Mouse (Mus musculus): ENCODE data around the gene Fkbp5. TPM values are rescaled to one million over a fixed set of nuclear protein-coding genes. Genes with fewer than 3 reads are reported as not detected.

The Fkbp5 gene
- polyA plus RNA-seq, 1 experiment = 26.1 TPM

DNA sequence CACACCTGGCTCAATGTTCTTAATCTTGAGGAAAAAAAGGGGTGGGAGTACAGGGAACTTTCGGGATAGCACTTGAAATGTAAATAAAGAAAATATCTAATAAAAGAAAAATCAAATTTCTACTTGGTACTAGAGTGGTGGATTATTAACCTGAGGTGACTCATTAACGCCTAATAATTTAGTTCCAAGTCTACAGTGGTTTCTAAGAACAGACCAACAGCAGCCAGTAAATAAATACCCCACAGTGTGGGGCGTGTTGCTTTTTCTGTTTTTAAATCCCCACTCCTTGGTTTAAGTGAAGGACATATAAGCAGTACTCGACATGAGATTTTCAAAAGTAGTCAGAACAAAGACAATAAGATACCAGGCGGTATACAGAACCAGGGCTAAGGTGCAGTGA, 65.8 kb downstream of the Fkbp5 start:
- TF ChIP-seq POLR2A (IDR thresholded peaks at IDR 0.05; ENCODE audit: low read depth, low read length) = no peak
- no peak for TF ChIP-seq CTCF (IDR thresholded peaks at IDR 0.05; ENCODE audit: extremely low read depth, insufficient read depth, insufficient read length, insufficient replicate concordance)
- H3K4me3 ChIP-seq (ENCODE audit: extremely low read depth, insufficient read depth, insufficient read length) = no peak overlapping the region
- DNase-seq (ENCODE audit: low read depth in 1 of 2, low spot score in 2 of 2) = no peak
- H3K27ac ChIP-seq (ENCODE audit: insufficient read depth, low read length) = no peak overlapping the region
- WGBS = 89% methylated on average over 5 of the region's 5 CpGs
- no peaks in the 10 kb centered on the region for H3K36me3 ChIP-seq (ENCODE audit: control insufficient read depth, insufficient read depth, low read length)
- no peaks in the 10 kb centered on the region for H3K27me3 ChIP-seq (ENCODE audit: control insufficient read depth, insufficient read depth, low read length)
- no peaks in the 10 kb centered on the region for H3K4me1 ChIP-seq (ENCODE audit: control insufficient read depth, insufficient read depth, insufficient read length)

DNA sequence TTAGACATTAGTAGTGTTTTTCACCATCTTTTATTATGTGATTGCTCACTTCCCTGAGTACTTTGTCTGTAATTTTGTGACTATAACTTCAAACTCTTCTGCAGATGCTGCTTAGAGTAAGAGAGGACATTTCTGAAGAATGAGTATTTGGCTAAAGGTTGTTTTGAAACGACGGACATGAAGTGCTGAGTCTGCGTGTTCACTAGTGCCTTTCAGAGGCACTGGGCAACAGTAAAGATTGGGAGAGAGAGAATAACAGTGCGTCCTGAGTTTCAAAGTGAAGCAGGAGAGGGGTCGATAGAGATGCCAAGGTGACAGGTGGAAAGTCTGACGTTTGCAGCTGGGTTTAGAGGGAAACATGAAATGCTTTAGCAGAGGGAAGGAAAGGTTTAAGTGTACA, 69.1 kb downstream of the Fkbp5 start:
- Histone ChIP-seq H3K4me1 (ENCODE audit: control insufficient read depth, insufficient read depth, insufficient read length) (no peaks in the 10 kb centered on the region), H3K36me3 (ENCODE audit: control insufficient read depth, insufficient read depth, low read length) (no peaks in the 10 kb centered on the region), H3K27ac (ENCODE audit: insufficient read depth, low read length) (no peak overlapping the region), H3K27me3 (ENCODE audit: control insufficient read depth, insufficient read depth, low read length) (no peaks in the 10 kb centered on the region), H3K4me3 (ENCODE audit: extremely low read depth, insufficient read depth, insufficient read length) (no peak overlapping the region)
- 70% methylated on average over 6 of the region's 6 CpGs for WGBS
- TF ChIP-seq CTCF (IDR thresholded peaks at IDR 0.05; ENCODE audit: extremely low read depth, insufficient read depth, insufficient read length, insufficient replicate concordance) (no peak), POLR2A (IDR thresholded peaks at IDR 0.05; ENCODE audit: low read depth, low read length) (no peak)
- no peak for DNase-seq (ENCODE audit: low read depth in 1 of 2, low spot score in 2 of 2)

DNA sequence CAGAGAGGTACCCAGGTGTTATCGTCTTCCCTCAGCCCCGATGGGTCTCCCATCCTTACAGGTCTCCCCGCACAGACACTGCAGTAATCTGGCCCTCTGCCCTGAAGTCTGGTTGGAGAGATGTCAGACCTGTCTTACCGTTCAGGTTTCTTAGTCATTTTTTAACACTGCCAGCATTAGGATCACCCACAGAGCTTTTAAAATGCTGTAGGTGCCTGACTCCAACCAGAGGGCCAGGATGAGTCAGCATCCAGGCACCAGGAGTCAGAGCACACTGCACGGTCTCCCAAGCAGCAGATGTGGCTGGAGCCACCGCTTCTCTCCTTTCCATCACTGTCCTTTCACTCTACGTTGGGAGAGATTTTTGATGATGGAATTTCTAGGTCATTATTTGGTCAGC, 69.5 kb downstream of the Fkbp5 start:
- WGBS = 83% methylated on average over 7 of the region's 7 CpGs
- DNase-seq (ENCODE audit: low read depth in 1 of 2, low spot score in 2 of 2) = no peak
- Histone ChIP-seq H3K27ac (ENCODE audit: insufficient read depth, low read length) (no peak overlapping the region), H3K4me3 (ENCODE audit: extremely low read depth, insufficient read depth, insufficient read length) (no peak overlapping the region), H3K27me3 (ENCODE audit: control insufficient read depth, insufficient read depth, low read length) (no peaks in the 10 kb centered on the region), H3K36me3 (ENCODE audit: control insufficient read depth, insufficient read depth, low read length) (no peaks in the 10 kb centered on the region), H3K4me1 (ENCODE audit: control insufficient read depth, insufficient read depth, insufficient read length) (peaks cover 2% of the 10 kb centered on the region; the same call in 1 of the 2 replicates)
- TF ChIP-seq CTCF (IDR thresholded peaks at IDR 0.05; ENCODE audit: extremely low read depth, insufficient read depth, insufficient read length, insufficient replicate concordance) = no peak
- TF ChIP-seq POLR2A (IDR thresholded peaks at IDR 0.05; ENCODE audit: low read depth, low read length) = no peak

DNA sequence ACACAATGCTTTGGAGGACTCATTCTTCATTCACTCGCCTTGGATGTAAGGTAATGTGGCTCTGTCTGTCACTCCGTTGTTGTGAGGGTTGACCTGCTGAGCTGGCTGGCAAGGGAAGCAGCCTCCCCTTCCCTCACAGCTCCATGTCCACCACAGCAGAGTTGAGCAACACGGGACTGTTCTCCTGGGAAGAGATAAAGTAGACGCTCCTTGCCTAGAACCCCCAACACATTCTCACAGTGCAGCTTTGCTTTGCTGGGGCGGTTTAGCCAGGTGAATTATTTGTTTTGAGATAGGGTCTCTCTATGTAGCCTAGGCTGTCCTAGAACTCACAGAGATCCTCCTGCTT, 70.5 kb downstream of the Fkbp5 start:
- TF ChIP-seq CTCF (IDR thresholded peaks at IDR 0.05; ENCODE audit: extremely low read depth, insufficient read depth, insufficient read length, insufficient replicate concordance) (no peak), POLR2A (IDR thresholded peaks at IDR 0.05; ENCODE audit: low read depth, low read length) (no peak)
- H3K27ac ChIP-seq (ENCODE audit: insufficient read depth, low read length) = no peak overlapping the region
- H3K4me1 ChIP-seq (ENCODE audit: control insufficient read depth, insufficient read depth, insufficient read length) = peaks cover 5% of the 10 kb centered on the region; the same call in 1 of the 2 replicates

DNA sequence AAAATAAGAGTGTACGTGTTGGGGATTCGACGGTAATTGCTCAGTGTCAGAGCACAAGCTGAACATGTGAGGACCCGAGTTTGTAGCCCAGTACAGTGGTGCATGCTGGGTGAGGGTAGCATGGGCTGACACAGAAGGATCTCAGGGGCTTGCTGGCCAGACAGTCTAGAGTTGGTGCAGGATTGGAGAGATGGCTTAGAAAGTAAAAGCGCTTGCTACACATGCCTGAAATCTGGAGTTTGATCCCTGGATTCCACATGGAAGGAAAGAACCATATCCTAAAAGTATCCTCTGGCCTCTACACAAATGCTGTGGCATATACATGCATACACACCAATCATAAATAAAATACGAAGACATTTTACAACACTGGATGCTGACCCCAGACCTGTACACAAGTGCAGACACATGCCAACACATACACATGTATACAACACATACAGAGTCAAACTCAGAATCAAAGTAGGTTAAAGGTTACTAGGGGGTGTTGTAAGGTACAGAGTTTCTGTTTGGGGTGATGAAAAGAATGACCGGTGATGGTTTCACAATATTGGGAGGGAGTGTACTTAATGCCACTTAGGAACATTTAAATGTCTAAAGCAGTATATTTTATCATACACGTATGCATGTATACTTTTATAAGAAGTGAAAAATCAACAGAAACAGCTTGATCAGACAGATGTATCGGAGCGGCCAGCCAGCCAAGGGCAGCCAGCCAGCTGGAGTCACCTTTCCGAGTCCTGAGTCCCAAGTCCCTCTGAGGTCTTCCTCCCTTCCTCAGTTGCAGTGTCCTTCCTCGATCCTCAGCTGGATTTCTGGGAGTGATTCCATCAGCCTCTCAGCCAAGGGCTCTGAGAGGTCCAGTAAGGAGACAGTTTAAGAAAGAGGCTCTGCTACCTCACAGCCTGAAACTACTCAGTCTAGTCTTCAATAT, 71.2 kb downstream of the Fkbp5 start:
- H3K27ac ChIP-seq (ENCODE audit: insufficient read depth, low read length) = no peak overlapping the region
- TF ChIP-seq POLR2A (IDR thresholded peaks at IDR 0.05; ENCODE audit: low read depth, low read length) = no peak
- no peak for TF ChIP-seq CTCF (IDR thresholded peaks at IDR 0.05; ENCODE audit: extremely low read depth, insufficient read depth, insufficient read length, insufficient replicate concordance)
- H3K4me1 ChIP-seq (ENCODE audit: control insufficient read depth, insufficient read depth, insufficient read length) = peaks cover 5% of the 10 kb centered on the region; the same call in 1 of the 2 replicates
- no peaks in the 10 kb centered on the region for H3K27me3 ChIP-seq (ENCODE audit: control insufficient read depth, insufficient read depth, low read length)
- no peak overlapping the region for H3K4me3 ChIP-seq (ENCODE audit: extremely low read depth, insufficient read depth, insufficient read length)
- no peaks in the 10 kb centered on the region for H3K36me3 ChIP-seq (ENCODE audit: control insufficient read depth, insufficient read depth, low read length)
- DNase-seq (ENCODE audit: low read depth in 1 of 2, low spot score in 2 of 2) = no peak
- WGBS = 91% methylated on average over 12 of the region's 12 CpGs

More for the DNA sequence above, 70.5 kb downstream of the Fkbp5 start:
- Histone ChIP-seq H3K36me3 (ENCODE audit: control insufficient read depth, insufficient read depth, low read length) (no peaks in the 10 kb centered on the region), H3K4me3 (ENCODE audit: extremely low read depth, insufficient read depth, insufficient read length) (no peak overlapping the region), H3K27me3 (ENCODE audit: control insufficient read depth, insufficient read depth, low read length) (no peaks in the 10 kb centered on the region)
- no peak for DNase-seq (ENCODE audit: low read depth in 1 of 2, low spot score in 2 of 2)
- 85% methylated on average over 5 of the region's 5 CpGs for WGBS

DNA sequence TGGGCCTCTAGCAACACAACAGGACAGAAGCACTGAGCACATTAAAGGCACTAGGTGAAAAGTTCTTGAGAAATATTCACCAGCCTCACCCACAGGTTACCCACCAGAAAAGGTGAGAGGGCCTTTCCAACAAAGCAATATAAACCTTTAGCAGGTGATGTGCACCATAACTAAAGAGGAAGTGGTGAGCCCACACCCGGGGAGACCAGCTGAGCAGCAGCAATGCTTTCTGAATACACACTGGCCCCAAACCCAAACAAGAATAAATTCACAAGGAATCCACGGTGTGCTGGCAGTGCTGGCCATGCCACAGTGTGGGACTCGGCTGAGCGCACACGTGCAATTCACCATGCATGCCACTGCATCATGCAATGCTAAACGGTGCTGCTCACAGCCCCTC, 74.7 kb downstream of the Fkbp5 start:
- H3K4me3 ChIP-seq (ENCODE audit: extremely low read depth, insufficient read depth, insufficient read length) = no peak overlapping the region
- DNase-seq (ENCODE audit: low read depth in 1 of 2, low spot score in 2 of 2) = peak in 1 of 2 experiments; percentile 23
- H3K4me1 ChIP-seq (ENCODE audit: control insufficient read depth, insufficient read depth, insufficient read length) = peaks cover 5% of the 10 kb centered on the region; the same call in 1 of the 2 replicates
- H3K36me3 ChIP-seq (ENCODE audit: control insufficient read depth, insufficient read depth, low read length) = peaks cover 10% of the 10 kb centered on the region
- peak overlapping the region; percentile 64 for H3K27ac ChIP-seq (ENCODE audit: insufficient read depth, low read length)
- no peaks in the 10 kb centered on the region for H3K27me3 ChIP-seq (ENCODE audit: control insufficient read depth, insufficient read depth, low read length)
- TF ChIP-seq POLR2A (IDR thresholded peaks at IDR 0.05; ENCODE audit: low read depth, low read length) (no peak), CTCF (IDR thresholded peaks at IDR 0.05; ENCODE audit: extremely low read depth, insufficient read depth, insufficient read length, insufficient replicate concordance) (no peak)
- 24% methylated on average over 6 of the region's 6 CpGs for WGBS

Measured in spleen, adult 2 months (tissue).